Comparison of ENCODE assay signal across 10 mouse cellular contexts in the genomic region with DNA sequence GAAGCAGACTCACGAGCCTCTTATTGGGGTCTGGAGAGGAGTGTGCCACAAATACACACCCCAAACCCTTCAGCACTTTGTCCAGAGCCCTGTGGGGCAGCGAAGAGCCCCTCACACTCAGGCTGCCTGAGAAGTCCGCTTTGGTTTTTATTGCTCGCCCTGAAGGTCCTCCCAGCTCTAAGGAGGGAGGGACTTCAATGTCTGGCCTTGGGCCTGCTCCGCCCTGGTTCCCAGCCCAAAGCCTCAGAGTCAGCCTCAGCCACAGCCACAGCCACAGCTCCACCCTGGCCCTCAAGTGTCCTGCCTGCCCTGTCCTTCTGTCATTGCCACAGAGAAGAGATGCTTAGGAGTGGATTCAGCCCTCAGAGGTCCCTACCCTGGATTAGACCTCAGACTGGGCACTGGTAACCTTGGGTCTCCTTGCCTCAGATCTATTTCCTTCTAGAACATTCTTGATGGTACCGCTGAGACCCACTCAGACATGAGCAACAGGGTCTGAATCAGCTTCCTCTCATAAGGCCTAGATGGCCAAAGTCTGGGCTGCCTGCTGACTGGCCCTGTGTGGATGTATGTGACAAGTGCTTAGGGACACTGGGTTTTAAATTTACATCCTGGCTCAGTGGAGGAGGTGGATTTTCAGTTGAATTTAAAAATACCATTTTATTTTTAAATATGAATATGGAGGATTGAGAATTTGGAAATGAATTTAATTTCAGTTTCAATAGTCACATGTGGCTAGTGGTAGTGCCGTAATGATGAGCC. TPM values are rescaled to one million over a fixed set of nuclear protein-coding genes. Genes with fewer than 3 reads are reported as not detected.
A peak's percentile ranks its signal among the peaks of the same experiment; 100 is the strongest.
DNase-seq lines count a peak whose midpoint lies in the region; ATAC-seq lines count a peak whose summit lies in the region.
"Had no signal": no experiment of that assay in that cellular context is flagged by ENCODE, and none has a peak within 500 bp of the region (broad histone marks: within the 10 kb centered on the region; RNA-seq: fewer than 3 reads in every experiment).

No protein-coding gene starts in this region.

- no peak overlapping the region for H3K9ac ChIP-seq in hindbrain, embryonic 11.5 days (ENCODE audit: low read depth, low read length)
- H3K9ac ChIP-seq in liver, embryonic 11.5 days (ENCODE audit: low read depth, low read length): no peak overlapping the region
- H3K9ac ChIP-seq in neural tube, embryonic 14.5 days (replicated peaks; ENCODE audit: low read depth, low read length): 0 out of 2 replicates have a peak overlapping the region, but pooled peaks have one; percentile 11

- no peak overlapping the region for H3K4me2 ChIP-seq in hindbrain, embryonic 11.5 days (replicated peaks; ENCODE audit: low read depth, low read length)
- H3K4me2 ChIP-seq in liver, embryonic 11.5 days: no peak overlapping the region
- no peak overlapping the region for H3K4me2 ChIP-seq in neural tube, embryonic 14.5 days (ENCODE audit: low read depth, low read length)

- peak overlapping the region; percentile 54; the same call in 1 of the 2 replicates for H3K27ac ChIP-seq in hindbrain, embryonic 10.5 days
- H3K27ac ChIP-seq in hindbrain, embryonic 11.5 days (ENCODE audit: low read depth, low read length): no peak overlapping the region
- H3K27ac ChIP-seq in liver, embryonic 11.5 days (ENCODE audit: low read depth, low read length): no peak overlapping the region
- H3K27ac ChIP-seq in neural tube, embryonic 14.5 days (ENCODE audit: low read depth, low read length): no peak overlapping the region

- no peak for ATAC-seq in hindbrain, embryonic 11.5 days (ENCODE audit: low FRiP score)
- ATAC-seq in granulocyte monocyte progenitor cell, adult 5-6 weeks (replicated peaks; ENCODE audit: poor library complexity, severe bottlenecking): peak; percentile 26
- ATAC-seq in liver, embryonic 11.5 days (replicated peaks; ENCODE audit: low FRiP score): 0 out of 2 replicates have a peak, but pooled peaks have one; percentile 21
- peak; percentile 35; the same call in 1 of the 2 replicates for ATAC-seq in neural tube, embryonic 14.5 days (ENCODE audit: low read depth)

- no peak for DNase-seq in hindbrain, embryonic 10.5 days (ENCODE audit: low spot score)
- DNase-seq in hindbrain, embryonic 11.5 days (ENCODE audit: low spot score): no peak
- DNase-seq in adrenal gland, postnatal 25 days: peak; percentile 33
- DNase-seq in liver, embryonic 11.5 days (ENCODE audit: low spot score): no peak
- no peak for DNase-seq in cerebellum, adult 8-10 months
- DNase-seq in thymus, postnatal 36 days: no peak

- H3K36me3 ChIP-seq in hindbrain, embryonic 10.5 days: no peaks in the 10 kb centered on the region
- no peaks in the 10 kb centered on the region for H3K36me3 ChIP-seq in hindbrain, embryonic 11.5 days (ENCODE audit: control insufficient read depth, insufficient read depth, low read length)
- H3K36me3 ChIP-seq in liver, embryonic 11.5 days (ENCODE audit: control insufficient read depth, insufficient read depth, low read length): no peaks in the 10 kb centered on the region
- no peaks in the 10 kb centered on the region for H3K36me3 ChIP-seq in neural tube, embryonic 14.5 days (ENCODE audit: control insufficient read depth, insufficient read depth, low read length)

- WGBS in hindbrain, embryonic 10.5 days: 56% methylated on average over 7 of the region's 7 CpGs
- whole genome bisulfite sequencing in hindbrain, embryonic 11.5 days: 57% methylated on average over 7 of the region's 7 CpGs
- WGBS in liver, embryonic 11.5 days: 59% methylated on average over 7 of the region's 7 CpGs
- WGBS in neural tube, embryonic 14.5 days: 50% methylated on average over 7 of the region's 7 CpGs

- peaks cover 28% of the 10 kb centered on the region for H3K4me1 ChIP-seq in hindbrain, embryonic 10.5 days (replicated peaks)
- H3K4me1 ChIP-seq in hindbrain, embryonic 11.5 days (replicated peaks; ENCODE audit: control insufficient read depth, insufficient read depth, low read length): no peaks in the 10 kb centered on the region; the same call in 1 of the 2 replicates
- peaks cover 7% of the 10 kb centered on the region for H3K4me1 ChIP-seq in liver, embryonic 11.5 days (replicated peaks; ENCODE audit: control insufficient read depth, insufficient read depth, low read length)
- H3K4me1 ChIP-seq in neural tube, embryonic 14.5 days (ENCODE audit: control insufficient read depth, insufficient read depth, low read length): no peaks in the 10 kb centered on the region

- H3K9me3 ChIP-seq in hindbrain, embryonic 10.5 days: peaks cover 9% of the 10 kb centered on the region; the same call in 1 of the 2 replicates
- H3K9me3 ChIP-seq in hindbrain, embryonic 11.5 days (ENCODE audit: control insufficient read depth, low read length): no peaks in the 10 kb centered on the region
- no peaks in the 10 kb centered on the region; the same call in 1 of the 2 replicates for H3K9me3 ChIP-seq in liver, embryonic 11.5 days (ENCODE audit: control insufficient read depth, low read length)
- H3K9me3 ChIP-seq in neural tube, embryonic 14.5 days (ENCODE audit: control insufficient read depth, low read length): peaks cover 5% of the 10 kb centered on the region; the same call in 1 of the 2 replicates

- no peak overlapping the region for H3K4me3 ChIP-seq in hindbrain, embryonic 10.5 days
- no peak overlapping the region for H3K4me3 ChIP-seq in hindbrain, embryonic 11.5 days (ENCODE audit: low read depth, low read length)
- H3K4me3 ChIP-seq in liver, embryonic 11.5 days (ENCODE audit: low read depth, low read length): no peak overlapping the region
- H3K4me3 ChIP-seq in neural tube, embryonic 14.5 days (ENCODE audit: low read depth, low read length): no peak overlapping the region

- H3K27me3 ChIP-seq in hindbrain, embryonic 10.5 days (ENCODE audit: insufficient read depth, poor library complexity, severe bottlenecking): no peaks in the 10 kb centered on the region
- H3K27me3 ChIP-seq in hindbrain, embryonic 11.5 days (ENCODE audit: control insufficient read depth, insufficient read depth, low read length): no peaks in the 10 kb centered on the region
- H3K27me3 ChIP-seq in liver, embryonic 11.5 days (replicated peaks; ENCODE audit: control insufficient read depth, insufficient read depth, low read length): no peaks in the 10 kb centered on the region
- no peaks in the 10 kb centered on the region for H3K27me3 ChIP-seq in neural tube, embryonic 14.5 days (ENCODE audit: control insufficient read depth, insufficient read depth, low read length)

RNA-seq across cellular contexts. Expression of a gene that starts 56.1 kb away (rescaled TPM):
- polyA plus RNA-seq in hindbrain, embryonic 10.5 days (2016; fragmentation: Nextera tagmentation; extraction: Ambion mirVana): 2.3 and 4.1 TPM in 2 replicates
- polyA plus RNA-seq in hindbrain, embryonic 11.5 days (2014; fragmentation: Nextera tagmentation; extraction: Ambion mirVana): 3.5 and 4.0 TPM in 2 replicates
- total RNA-seq in adrenal gland, postnatal 25 days (2021): 0.91 TPM in 1 of 2 replicates, not detected in the other
- total RNA-seq in granulocyte monocyte progenitor cell, adult 5-6 weeks (2014; fragmentation: Nextera tagmentation): not detected in 2 replicates
- 0.39 TPM in 1 of 2 replicates, not detected in the other for total RNA-seq in granulocyte monocyte progenitor cell, adult 5-6 weeks (2017)
- 0.69 and 1.8 TPM in 2 replicates for polyA plus RNA-seq in liver, embryonic 11.5 days (2014; fragmentation: Nextera tagmentation; extraction: Ambion mirVana)
- 4.7 and 5.2 TPM in 2 replicates for polyA plus RNA-seq in neural tube, embryonic 14.5 days (2014; fragmentation: Nextera tagmentation; extraction: Ambion mirVana)
- total RNA-seq: gastrocnemius, adult 8-10 months; neutrophil, adult 5-6 weeks had no signal
